Mouse (Mus musculus) megakaryocyte progenitor cell, adult 5-6 weeks (primary cell): ENCODE measurements at regions not wholly inside any gene's neighbourhood (a gene's known extent, or its start where the extent isn't known, plus 50 kb on each side); places are given as distances from the start of the nearest gene placed in this dataset.

Source experiments
- ATAC-seq: replicated peaks from 2 replicates; pipeline ENCODE4 v1.8.0; 2016; ENCODE audit warnings: mild to moderate bottlenecking, moderate TSS enrichment, inconsistent platforms; ENCODE audit not compliant: poor library complexity

DNA sequence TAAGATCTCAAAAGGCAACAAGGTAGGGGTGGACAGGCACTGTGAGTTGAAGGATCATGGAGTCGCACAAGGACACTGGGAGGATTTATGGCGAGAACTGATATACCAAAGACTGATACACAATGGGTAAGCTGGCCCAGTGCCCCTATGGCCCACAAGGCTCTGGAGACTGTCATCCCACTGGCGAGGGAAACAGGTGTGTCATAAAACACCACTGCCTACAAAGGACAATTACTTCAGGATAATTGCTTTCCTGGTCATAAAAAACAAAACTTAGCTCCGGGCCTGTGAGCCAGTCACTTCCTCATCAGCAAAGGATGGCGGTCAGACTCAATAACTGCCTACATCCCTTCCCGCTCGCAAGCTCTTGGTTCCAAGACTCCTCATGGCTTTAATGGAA is 105.3 kb upstream of the Zfp703 start:
- no peak for ATAC-seq

DNA sequence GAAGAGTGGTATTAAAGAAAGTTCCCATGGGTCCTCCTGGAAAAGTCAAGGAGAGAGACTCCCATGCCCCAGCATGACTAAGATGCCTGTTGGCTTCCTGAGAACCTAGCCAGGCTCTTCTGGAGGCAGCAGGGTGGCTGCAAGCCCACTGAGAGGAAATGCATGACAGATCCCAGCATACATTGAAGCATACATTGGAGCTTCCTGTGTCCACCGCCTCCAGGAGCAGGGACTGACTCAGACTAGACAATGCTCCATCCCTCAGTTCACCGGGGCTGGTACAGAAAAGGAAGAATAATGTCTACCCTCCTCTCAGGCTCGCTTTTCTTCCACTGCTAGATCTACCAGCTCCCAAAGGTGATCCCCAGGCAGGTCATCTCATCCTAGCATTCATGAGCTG is 104.7 kb upstream of the Zfp703 start:
- ATAC-seq, result no peak

DNA sequence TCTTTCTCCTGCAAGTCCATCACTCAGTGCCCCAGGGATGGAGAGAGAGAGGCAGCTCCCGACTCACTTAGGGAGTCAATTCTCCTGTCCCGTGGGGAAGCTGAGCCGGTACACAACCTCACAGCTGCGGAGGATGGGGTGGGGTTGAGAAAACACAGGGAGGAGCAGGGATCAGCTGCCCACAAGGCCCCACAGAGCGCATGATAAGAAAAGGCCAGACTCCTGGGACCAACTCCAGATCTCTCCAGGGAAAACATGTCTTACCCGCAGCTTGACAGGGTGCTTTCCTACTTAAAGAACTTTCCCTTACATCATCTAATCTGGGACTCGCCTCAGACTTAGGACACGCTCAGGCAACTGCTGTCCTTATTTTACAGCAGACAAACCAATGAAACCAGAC is 104.3 kb upstream of the Zfp703 start:
- ATAC-seq, result no peak

DNA sequence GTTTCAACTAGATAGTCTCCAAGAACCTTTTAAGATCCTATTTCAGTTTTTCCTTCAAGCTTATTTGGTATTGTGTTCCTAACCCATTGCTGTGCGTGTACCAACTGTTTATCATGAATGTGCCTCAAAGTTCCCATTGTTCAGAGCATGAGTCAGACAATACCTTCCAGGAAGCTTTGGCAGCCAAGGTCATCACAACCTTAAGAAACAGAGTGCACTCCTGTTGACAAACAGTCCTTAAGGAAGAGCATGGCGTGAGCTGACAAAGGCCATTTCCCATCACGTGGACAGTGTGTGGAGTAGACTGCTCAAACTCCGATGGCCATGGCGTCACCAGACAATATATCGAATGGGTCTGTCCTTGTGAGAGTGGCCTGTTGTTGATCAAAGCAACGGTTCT is 96.9 kb upstream of the Zfp703 start:
- ATAC-seq, result no peak

DNA sequence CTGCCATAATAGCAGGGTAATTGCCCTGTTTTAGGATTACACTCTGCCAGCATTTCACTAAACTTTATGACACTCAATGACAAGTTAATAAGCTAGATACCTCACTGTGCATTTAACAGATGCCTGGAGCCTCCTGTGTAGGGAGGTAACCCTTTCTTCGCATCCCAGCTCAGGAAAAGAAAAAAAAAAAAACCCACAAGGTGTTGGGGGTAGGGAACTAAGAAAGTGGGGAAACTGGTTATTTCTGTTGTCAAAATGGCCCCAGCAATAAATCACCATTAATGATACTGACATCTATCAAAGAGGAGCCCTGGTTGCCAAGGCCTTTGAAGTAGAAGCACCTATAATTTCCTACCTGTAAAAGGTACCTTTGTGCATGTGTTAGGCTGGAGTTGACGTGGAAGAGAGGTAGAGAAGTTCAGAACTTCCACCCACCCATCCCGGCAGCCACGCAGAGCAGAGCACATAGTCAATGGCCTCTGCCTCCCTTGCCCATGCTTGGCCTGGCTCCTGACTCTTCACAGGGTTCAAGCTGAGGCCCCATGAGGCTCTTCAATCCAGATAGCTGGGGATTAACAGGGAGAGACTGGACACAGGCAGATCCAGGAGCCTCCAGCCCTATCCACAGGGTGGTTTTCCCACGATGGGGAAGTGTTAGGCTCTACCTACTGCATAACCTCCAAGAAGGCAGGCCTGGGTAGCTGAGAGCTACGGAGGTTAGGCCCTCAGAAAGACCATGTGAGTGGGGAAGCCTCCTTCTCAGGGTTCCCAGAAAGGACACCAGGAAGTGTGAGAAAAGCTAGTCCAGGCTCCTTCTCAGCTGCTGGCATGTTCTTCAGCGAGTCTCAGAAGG is 95.6 kb upstream of the Zfp703 start:
- ATAC-seq, result no peak

DNA sequence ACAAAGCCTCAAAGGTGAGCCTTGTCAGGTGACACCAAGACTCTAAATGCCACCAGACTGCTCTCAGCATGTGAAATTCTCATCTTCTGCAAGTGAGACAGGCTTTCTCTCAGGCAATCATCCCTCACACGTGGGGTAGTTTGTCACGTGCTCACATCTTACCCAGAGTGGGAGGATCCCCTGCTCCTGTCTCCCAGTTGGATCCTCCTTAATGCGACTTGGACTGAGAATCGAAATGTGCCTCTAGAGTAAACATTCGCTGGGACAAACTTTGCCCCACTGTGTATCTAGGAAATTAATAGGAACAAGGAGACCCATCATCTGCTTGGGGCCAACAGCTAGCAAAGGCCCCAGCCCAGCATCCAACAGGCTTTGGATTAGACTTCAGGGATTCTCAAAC is 94.5 kb upstream of the Zfp703 start:
- no peak for ATAC-seq

DNA sequence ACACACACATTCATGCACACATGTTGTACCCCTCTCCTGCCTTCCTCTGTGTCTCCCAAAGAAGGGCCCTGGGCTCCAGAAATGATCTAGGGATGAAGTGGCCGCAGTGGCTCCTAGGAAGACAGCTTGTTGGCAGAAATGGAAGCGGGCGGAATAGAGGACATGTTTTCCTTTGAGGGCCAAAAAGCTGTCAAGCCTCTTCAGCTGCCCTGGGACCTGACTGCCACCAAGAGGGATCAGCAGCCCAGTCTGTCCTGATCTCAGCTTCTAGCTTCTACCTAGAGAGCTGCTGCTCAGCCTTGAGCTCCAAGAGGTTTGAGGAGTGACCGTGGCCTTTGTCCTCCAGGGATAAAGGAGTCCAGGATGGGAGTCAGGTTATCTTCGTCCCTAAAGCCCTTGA is 93.8 kb upstream of the Zfp703 start:
- no peak for ATAC-seq

DNA sequence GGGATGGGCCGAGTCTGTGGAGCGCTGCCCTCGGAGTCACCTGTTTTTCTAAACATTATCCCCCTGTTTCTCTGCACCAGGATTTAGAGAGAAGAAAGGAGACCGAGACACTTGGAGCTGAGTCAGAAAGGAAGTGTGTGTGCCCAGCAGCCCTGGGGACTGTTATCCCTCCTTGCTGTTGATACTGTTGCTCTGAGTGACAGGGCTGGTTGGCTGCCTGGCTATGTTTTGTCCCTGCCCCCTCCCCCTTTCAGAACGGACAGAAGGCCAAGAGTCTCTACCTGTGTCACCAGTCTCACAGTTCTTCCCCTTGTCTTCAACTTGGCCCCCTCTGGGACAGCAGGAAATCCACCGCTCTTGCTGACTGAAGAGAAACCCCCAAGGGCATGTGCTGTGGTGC is 93.4 kb upstream of the Zfp703 start:
- ATAC-seq, result no peak

DNA sequence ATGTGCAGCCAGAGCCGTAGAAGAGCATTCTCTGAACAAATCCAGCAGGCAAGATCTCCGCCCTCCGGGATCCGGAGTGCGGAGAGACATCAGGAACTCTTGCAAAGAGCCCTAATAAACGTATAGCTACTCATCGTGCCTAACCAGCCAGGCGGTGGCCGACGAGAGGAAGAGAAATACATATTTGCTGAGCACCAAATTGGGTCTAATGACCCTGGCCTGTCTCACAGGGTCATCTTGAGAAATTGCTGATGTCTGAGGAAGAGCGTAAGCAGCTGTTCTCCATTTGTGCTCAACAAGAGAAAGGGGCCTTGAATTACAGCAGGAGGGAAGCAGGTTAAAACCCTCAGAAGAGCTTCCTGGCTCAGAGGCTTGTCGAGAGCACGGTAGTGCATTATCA is 92.8 kb upstream of the Zfp703 start:
- ATAC-seq, result no peak

DNA sequence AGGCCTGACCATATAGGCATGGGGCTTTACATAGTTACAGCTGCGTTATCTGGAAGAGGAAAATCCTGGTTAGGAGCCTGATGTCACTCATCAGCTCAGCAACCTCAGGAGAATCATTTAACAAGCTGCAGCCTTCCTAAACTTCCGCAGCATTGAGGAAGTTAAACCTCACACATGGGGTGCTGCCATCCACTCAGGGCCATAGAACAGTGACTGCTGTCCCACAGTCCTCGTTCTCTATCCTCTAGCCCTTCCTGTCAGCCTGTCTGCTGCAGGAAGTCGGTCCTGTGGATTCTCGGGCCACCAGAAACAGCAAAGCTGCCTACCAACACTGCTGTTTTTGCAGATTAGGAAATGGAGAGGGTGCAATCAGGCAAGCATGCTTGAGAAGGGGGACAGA is 91.8 kb upstream of the Zfp703 start:
- ATAC-seq, result peak; percentile 69

DNA sequence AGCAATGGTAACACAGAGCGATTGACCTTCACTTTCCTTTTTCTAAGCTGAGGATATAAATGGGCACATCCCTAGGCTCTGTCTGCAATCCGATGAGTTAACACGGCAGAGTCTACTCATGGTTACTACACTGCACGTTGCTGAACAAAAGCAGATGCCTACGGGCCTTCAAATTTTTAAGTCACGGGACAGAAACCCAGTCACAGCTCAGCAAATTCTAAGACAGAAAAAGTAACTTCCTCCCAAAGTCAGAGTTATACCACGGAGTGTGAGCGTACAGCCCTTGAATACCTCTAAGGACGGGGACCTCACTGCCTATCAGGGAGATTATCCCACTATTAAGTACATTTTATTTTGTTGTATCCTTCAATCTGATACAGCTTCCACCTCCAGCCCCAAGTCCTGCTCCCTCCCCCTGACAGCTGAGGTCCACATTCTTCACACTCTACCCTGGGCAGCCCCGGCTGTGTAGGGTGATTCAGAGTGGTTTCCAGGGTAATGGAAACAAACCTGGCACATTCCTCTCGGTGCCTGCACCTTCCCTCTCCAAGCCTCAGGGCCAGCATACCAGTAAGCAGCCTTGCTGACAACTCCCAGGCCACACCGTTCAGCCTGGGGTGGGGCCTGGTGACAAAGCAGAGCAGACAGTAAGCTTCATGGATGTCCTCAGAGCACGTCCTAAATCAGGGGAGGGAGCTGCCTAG is 90.2 kb upstream of the Zfp703 start:
- ATAC-seq, result no peak

DNA sequence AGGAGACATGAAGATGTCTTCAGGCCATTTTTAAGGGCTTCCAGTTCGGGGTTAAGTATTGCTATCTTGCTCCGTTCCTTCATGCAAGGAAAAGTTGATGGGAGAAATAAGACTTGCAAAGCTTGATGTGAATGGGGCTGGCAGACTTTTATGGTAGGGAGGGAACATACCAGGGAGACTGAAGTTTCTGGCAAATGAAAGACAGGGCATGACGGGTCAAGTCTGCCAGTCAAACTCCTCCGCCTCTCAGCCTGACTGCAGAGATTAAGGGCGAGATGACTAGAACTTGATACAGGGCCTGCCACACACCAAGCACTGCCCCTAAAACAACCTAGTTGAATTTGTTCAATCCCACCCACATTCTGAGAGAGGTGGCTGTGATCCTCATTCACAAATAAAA is 89.6 kb upstream of the Zfp703 start:
- no peak for ATAC-seq

DNA sequence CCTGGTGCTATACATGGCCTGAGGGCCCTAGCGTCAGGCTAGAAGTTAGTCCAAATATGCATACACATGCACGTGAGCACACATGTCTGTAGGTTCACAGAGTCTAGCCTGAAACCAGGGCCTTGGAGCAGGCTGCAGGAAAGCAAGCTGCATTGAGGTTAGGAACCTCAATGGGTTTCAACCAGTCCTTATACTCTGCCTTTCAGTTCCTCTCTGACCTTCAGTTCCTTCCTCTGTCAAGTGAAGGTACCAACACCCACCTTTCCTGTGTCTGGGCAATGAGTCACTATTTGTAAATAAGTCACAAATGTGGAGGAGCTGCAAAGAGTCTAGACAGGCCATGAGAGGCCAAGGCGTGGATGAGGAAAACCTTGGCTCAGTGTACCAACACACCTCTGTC is 89.1 kb upstream of the Zfp703 start:
- peak; percentile 60 for ATAC-seq

DNA sequence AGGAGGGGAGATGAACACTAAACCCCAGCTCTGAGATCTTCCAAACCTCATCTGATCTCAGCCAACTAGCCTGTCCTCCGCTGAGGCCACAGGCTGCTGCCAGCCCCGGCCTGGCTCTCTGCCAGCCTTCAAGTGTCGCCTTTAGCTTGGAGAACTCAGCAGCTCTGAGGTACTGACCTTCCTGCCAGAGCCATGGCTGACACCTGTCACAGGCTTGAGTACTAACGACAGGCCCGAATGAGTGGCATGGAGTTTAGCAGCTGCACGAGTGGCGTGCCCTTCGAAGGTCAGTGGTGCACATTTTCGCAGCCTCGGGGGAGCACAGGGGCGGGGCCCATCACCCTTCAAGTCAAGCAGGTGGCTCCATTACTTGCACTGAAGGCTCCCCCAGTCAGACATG is 85.2 kb upstream of the Zfp703 start:
- no peak for ATAC-seq

DNA sequence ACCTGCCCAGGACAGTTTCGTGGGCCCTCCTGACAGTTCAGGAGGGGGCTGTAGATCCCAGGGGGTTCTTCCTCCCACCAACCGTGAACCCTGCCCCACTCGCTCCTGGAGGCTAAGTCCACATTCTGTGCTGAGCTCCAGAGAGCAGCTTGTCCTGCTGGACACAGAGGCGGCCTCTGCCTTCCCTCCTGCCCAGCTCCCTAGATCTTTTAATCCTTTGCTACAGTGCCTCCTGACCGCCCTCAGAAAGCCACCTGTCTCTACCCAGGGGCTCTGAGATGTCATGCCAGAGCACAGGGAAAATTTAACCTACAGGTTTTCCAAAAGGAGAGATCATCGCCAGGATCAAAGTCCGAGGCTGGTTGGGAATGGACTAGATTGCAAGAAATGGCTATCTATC is 84.7 kb upstream of the Zfp703 start:
- ATAC-seq, result no peak

DNA sequence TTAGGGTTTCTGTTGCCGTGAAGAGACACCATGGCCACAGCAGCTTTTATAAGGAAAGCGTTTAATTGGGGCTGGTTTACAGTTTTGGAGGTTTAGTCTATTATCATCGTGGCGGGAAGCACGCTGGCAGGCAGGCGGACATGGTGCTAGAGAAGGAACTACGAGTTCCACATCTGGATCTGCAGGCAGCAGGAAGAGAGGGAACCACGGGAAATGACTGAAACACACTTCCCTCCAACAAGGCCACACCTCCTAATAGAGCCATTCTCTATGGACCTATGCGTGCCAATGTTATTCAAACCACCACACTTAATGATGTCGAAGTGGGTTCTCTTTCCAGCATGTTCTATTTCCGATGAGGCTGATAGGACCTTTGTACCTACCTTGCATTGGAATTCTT is 81.3 kb upstream of the Zfp703 start:
- ATAC-seq, result peak; percentile 63; the same call in 1 of the 2 replicates

DNA sequence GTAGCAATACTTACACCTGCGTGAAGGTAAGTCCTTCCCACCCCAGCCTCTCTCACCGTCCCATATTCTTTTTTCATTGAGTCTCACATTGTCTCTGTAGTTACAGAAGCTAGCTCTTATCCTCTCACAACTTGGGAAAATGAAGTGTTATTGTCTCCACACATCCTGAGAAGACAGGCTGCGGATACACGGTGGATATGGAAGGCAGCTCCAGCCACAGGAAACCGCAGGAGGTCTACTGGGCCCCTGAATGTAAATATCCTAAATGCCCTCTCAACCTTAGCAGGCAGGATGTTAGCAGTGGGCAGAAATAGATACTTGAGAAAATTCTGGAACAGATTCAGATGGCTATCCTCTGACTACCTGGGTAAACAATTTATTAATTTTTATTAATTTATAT is 73.8 kb upstream of the Zfp703 start:
- ATAC-seq, result no peak

DNA sequence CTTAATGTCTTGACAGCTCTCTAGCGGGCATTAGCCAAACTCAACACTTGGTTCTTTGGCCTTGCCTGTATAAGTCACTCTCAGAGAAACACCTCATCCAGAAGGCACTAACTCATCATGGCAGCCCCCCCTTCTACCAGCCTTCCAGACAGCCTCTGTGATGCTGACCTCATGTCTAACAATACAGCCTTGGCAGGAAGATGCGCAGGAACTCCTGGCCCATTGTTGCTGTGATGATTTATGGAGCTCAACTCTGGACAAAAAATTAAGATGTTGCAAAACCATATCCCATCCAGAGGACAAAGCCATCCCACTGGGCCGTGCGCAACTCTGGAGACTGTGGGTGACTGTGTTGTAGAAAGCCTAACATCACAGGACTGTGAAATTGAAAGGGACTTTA is 70.9 kb upstream of the Zfp703 start:
- ATAC-seq, result no peak

DNA sequence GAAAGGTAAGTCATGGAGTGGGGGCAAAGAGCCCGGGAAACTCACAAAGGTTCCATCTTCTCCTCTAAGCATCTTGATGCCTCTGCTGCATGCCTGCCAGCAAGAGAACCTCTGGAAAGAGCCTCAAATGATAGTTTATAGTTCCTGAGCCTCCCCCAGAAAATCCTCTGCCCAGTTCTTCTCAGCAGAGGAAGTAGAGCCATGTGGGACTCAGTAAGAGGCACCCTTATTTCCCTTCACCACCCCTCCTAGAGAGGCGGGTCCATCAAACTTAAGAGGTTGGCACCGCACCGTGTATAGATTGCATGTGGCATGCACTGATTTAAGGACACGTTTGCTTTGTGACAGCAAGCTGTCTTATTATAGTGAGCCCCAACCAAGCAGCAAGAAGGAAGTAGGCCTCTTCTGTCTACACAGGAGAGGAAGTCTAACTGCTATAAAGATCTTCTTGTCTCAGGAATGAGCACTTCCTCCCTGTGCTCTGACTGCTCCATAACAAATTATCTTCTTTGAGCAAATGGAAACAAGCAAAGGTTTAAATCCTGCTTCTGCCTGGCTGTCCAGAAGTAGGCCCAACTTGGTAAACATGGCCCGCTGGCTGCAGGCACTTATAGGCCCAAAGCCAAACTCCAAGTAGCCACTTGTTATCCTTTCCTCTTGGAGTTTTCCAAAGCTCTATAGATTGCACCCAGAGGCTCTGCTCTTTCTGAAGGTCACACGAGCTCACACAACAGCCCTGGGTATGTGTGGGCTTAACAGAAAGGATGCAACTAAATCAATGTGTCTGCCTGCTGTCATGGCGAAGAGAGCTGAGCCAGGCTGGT is 69.6 kb upstream of the Zfp703 start:
- peak; percentile 39; the same call in 1 of the 2 replicates for ATAC-seq

DNA sequence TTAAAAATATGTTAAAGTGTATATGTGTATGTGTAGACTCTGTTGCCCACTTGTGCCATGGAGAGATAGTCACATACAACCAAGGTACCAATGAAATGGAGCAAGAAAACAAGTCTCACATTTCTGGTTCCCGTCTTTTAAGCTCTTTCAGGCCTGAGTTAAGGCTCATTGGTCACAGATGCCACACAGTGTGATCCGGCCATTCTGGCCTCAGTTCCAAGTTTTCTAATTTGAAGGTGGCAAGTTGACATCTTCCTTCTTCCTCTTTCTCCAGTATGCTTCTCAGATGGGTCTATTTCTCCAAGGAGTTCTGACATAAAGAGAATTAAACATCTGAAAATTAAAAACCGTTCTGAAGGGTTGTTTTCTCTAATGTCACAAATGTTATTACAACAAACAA is 66.9 kb upstream of the Zfp703 start:
- ATAC-seq, result no peak
